Mouse (Mus musculus): ENCODE data around the gene Mlycd. TPM values are rescaled to one million over a fixed set of nuclear protein-coding genes. Genes with fewer than 3 reads are reported as not detected.

Mlycd gene
- total RNA-seq, 2 experiments from 2014 or later = 69.7 to 86.6 TPM

GRCm38 (mm10) chr8:119432372-119432771, 37.7 kb downstream of the Mlycd start:
- DNase-seq = no peak

GRCm38 (mm10) chr8:119433582-119434174, 39.0 kb downstream of the Mlycd start, which contains the start of gene Osgin1:
Gene Osgin1 (plus strand): TSS chr8:119434124.
- no peak for DNase-seq

DNA sequence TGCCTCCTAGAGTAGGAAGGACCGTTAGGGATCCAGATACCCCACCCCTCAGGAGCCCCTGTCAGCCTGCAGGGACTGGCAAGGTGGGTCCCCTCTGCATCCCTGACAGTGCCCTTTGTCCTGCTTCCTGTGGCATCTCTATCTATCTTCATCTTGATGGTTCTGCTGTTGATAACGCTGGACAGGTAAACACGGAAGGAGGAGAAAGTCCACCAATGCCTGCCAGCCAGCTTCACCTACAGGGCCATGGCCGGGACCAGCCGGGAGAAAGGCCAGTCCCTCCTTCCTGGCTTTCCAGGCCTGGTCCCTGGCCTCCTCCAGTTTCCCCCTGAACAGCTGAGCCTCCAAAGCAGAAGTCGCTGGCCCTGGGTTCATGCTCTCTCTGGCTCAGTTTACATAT, 39.9 kb downstream of the Mlycd start:
- DNase-seq = no peak

- no peak for DNase-seq
Measured at GRCm38 (mm10) chr8:119435527-119435926, 40.8 kb downstream of the Mlycd start.

GRCm38 (mm10) chr8:119436331-119436730, 41.7 kb downstream of the Mlycd start:
- no peak for DNase-seq

DNA sequence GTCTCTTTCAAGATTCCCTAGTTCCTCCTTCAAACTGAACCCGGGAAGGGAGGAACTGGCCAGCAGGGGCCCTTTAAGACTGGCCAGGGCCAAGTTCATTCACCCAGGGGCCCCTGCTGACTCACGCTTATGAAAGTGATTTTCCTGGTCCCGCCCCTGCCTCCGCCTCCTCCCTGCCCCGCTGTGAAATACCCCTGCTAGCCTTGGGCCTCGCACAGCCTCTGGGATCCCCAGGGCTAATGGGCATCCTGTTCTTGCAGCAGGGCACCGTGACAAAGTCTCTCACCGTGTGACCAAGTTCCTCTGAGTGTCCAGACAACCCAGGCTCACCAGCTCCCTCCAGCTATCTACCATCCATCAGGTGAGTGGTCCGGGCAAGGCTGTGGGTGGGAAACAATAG, 42.3 kb downstream of the Mlycd start:
- DNase-seq = peak; percentile 96

DNA sequence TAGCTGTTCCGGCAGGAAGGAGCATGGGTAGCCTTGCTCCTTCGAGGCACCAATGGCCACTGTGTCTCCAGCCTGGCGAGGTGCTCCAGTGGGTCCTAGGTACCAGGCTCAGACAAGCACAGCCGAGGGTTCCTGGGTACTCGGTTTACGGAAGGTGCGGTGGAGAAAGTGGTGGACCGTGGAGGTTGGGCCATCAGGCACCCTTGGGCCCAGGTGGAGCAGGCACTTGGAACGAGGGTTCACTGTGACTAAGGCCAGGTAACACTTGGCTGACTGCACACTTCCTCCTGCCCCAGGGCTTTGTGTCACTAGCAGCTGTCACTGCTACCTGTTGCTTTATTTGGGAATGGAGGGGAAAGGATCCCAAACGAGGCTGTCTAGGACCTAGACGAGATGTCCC, 42.8 kb downstream of the Mlycd start:
- DNase-seq = no peak

- DNase-seq = no peak
Measured at GRCm38 (mm10) chr8:119438876-119439275, 44.2 kb downstream of the Mlycd start.

DNA sequence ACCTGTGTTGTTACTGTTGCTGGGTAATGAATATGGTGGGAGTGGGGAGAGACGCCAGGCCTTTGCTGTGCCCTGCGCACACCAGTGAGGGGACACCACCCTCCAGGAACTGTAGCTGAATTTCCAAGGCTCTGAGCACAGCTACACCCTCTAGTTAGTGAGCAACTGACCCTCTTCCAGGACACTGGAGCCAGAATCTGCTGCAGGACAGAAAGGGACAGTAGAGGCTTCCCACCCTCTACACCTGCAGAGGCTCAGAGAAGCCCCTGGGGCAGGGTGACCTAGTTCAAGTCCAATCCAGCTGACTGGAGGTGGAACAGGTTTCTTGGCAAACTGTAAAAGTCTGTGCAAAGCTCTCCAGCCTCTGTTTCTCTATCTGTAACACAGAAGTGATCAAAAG, 44.7 kb downstream of the Mlycd start:
- no peak for DNase-seq

DNA sequence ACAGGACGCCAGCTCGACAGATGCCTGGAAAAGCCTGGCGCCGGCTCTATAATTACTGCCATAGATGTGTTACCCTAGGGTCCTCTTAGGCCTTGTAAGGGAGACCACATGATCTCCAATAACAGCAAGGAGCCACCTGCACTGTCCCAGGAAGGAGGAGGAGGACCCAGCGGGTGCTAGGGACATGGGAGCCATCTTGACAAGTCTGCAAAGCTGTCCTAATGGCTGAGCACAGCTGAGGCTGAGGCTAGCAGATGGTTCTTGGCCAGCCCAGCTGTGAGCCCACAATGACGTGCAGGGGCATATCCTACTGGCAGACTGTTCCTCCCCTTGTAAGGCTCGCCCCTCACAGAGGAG, 45.2 kb downstream of the Mlycd start:
- DNase-seq = no peak

GRCm38 (mm10) chr8:119440250-119440951, 45.7 kb downstream of the Mlycd start:
- peak; percentile 86 for DNase-seq

- no peak for DNase-seq
Measured at GRCm38 (mm10) chr8:119440952-119441270, 46.2 kb downstream of the Mlycd start.

DNA sequence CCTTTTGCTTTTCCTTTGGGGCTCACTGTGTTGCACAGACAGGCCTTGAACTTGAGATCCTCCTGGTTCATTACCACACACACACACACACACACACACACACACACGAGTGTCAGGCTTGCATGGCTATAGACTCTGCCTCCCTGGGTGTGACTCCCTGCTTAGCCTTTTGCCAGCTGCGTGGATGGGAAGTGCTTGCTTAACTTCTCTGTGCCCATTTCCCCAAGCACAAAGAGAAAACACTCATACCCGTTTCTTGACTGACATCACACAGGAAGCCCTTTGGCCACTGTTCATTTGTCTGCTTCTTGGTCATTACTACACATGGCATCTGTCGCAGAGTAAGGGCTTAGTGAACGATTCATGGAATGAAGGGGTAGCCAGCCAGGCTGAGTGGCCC, 47.3 kb downstream of the Mlycd start:
- no peak for DNase-seq

GRCm38 (mm10) chr8:119442970-119443369, 48.3 kb downstream of the Mlycd start:
- no peak for DNase-seq

- DNase-seq = peak; percentile 95
Measured at GRCm38 (mm10) chr8:119446211-119446989, 51.7 kb downstream of the Mlycd start, which contains the start of gene Necab2. Gene Necab2 (plus strand): TSS chr8:119446719.

DNA sequence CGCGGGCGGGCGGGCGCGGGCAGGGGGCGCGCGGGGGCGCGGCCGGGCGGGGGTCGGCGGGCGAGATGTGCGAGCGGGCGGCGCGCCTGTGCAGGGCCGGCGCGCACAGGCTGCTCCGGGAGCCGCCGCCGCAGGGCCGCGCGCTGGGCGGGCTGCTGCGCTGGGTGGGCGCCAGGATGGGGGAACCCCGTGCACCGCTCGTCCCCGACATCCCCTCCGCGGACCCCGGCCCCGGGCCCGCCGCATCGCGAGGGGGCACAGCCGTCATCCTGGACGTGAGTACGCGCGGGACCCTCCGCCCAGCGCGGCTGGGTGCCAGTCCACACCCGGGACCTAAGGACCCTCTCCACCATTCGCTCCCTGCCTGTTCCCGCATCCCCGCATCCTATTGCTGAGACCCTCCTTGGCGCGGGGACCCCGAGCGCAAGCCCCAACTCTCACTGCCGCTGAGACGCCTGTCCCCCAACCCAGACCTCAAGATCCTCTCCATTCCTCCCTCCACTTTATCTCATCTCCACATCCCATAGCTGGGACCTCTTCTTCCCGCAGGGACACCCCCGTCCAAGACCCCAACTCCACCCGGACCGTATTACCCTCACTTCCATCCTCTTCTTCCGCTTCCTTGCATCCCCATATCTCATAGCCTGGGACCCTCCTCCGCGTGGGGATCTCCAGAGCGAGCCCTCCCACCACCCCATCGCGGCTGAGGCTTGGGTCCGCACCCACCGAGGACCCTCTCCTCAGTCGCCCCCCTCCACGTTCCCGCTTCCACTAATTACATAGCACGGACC, 52.5 kb downstream of the Mlycd start:
- DNase-seq = no peak

DNA sequence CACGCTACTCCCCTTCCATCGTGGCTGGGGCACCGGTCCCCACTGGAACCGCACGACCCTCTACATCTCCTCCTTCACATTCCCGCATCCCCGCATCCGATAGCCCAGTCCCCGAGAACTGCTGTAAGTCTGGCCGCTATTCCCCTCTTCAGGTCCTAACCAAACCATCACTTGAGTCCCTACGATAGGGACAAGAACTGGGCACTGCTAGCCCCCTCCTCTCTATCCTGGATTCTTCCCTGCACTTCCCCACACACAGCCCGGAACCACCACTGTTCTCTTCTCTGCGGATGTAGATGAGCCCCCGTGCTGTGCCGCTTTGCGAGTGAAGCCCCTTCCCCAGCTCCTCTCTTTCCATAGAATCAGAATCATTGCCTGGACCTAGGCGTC, 53.1 kb downstream of the Mlycd start:
- DNase-seq = no peak

DNA sequence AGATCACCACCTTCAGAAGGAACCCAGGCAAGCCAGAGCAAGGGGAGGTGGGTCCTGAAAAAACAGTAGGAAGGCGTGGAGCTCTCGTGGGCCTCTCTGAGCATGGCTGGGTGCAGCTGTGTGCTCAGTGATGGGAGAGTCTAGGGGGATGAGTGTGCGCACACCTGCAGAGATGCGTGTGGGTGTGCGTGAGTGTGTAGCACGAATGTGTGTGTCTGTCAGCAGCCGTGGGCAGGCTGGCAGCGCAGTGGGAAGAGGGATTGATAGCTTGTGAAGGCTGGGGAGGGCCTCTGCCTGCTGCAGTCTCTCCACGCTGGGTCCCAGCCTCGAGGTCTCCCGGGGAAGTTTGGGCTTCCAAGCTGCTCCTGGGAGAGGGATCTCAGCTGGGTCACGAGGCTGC, 54.9 kb downstream of the Mlycd start:
- DNase-seq = no peak

DNA sequence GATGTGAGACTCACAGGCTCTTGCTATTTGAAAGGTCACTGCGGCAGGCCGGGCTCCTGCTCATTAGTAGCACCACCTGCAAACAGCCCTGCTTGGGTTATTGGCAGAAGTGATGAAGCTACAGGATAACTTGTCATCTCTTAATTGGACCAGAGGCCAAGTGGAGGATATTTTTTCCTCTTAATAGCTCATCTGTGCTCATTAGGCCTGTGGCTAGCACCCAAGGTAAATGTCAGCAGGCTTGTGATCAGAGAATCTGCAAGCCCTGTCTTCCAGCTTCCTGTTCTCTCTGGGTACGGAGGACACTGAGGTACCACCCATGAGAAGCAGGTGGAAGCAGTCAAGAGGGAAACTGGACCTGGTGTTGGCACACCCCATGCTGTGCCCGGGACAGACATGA, 56.5 kb downstream of the Mlycd start:
- DNase-seq = no peak

DNA sequence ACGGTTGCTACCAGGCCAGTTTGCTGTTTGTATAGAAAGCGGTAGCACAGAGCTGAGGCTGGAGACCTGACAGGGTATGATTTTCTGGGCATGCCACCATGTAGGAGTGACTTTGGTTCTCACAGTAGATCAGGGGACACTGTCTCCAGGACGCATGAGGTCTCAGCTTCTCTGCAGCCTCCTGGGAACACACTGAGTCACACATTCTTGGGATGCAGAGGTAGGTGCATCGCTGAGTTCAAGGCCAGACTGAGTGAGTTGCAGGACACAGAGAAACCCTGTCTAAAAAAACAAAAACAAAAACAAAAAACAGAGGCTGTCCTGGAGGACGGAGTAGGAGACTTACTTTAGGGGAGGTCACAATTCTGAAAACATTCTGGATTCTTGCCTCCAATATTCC, 58.2 kb downstream of the Mlycd start:
- no peak for DNase-seq

GRCm38 (mm10) chr8:119456045-119456444, 61.4 kb downstream of the Mlycd start:
- no peak for DNase-seq

DNA sequence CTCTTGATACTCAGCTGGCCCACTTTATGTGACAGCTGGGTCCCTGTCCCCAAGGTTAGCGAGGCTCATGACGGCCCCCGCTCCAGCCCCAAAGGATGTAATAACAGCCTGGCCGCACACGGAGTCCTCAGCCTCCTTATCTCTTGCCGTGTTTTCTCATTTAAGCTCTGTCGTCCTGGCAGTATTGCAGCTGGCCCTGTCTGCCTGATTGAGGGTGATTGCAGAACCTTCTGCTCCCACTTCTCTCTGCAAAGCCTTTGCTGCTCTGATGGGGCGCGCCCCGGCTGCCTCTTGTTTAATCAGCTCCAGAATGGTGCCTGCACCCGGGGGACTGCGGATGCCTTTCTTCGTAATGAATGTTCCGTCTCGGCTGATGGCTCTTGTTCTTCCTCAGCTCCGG, 65.0 kb downstream of the Mlycd start:
- DNase-seq = peak; percentile 36

All from adrenal gland, postnatal 10 days (tissue).